Mouse (Mus musculus) midbrain, postnatal 0 days (tissue): ENCODE measurements at regions not wholly inside any gene's neighbourhood (a gene's known extent, or its start where the extent isn't known, plus 50 kb on each side); places are given as distances from the start of the nearest gene placed in this dataset.

Source experiments
- ATAC-seq: fragments of 200-750 bp; cut with Nextera tagmentation; 2 replicates; pipeline ENCODE4 v1.8.0; 2017; ENCODE audit warnings: moderate number of reproducible peaks, mild to moderate bottlenecking, moderate TSS enrichment, moderate library complexity; ENCODE audit not compliant: low FRiP score
- DNase-seq: peaks from one replicate; pipeline ENCODE4 v3.0.0-alpha.2; 2015; ENCODE audit warnings: low spot score
- H3K27ac ChIP-seq: fragments of 300-500 bp; sonication (generic); 2 replicates; pipeline ENCODE4 v1.5.1; 2014; ENCODE audit warnings: low read depth, mild to moderate bottlenecking, low read length, mixed read lengths
- H3K27me3 ChIP-seq: fragments of 300-500 bp; sonication (generic); 2 replicates; pipeline ENCODE4 v1.6.1; 2014; ENCODE audit warnings: low read length, control low read depth, mixed read lengths; ENCODE audit not compliant: insufficient read depth
- H3K36me3 ChIP-seq: fragments of 300-500 bp; sonication (generic); 2 replicates; pipeline ENCODE4 v1.6.1; 2014; ENCODE audit warnings: low read length, control low read depth, mixed read lengths; ENCODE audit not compliant: insufficient read depth
- H3K4me1 ChIP-seq: fragments of 300-500 bp; sonication (generic); 2 replicates; pipeline ENCODE4 v1.6.1; 2014; ENCODE audit warnings: mild to moderate bottlenecking, control low read depth, antibody characterized with exemption, low read length, mixed read lengths; ENCODE audit not compliant: insufficient read depth
- H3K4me2 ChIP-seq: fragments of 300-500 bp; sonication (generic); 2 replicates; pipeline ENCODE4 v1.6.1; 2014; ENCODE audit warnings: low read depth, mild to moderate bottlenecking, low read length, mixed read lengths; ENCODE audit not compliant: poor library complexity, severe bottlenecking
- H3K4me3 ChIP-seq: fragments of 300-500 bp; sonication (generic); 2 replicates; pipeline ENCODE4 v1.5.1; 2014; ENCODE audit warnings: low read depth, mild to moderate bottlenecking, low read length, moderate library complexity
- H3K9ac ChIP-seq: fragments of 300-500 bp; sonication (generic); replicated peaks from 2 replicates; pipeline ENCODE4 v1.6.1; 2014; ENCODE audit warnings: mild to moderate bottlenecking, low read length, moderate library complexity, mixed read lengths; ENCODE audit not compliant: poor library complexity, severe bottlenecking
- H3K9me3 ChIP-seq: fragments of 300-500 bp; sonication (generic); 2 replicates; pipeline ENCODE4 v1.6.1; 2016; ENCODE audit warnings: low read length, control low read depth
- CTCF ChIP-seq: IDR thresholded peaks from 2 replicates; pipeline ENCODE4 v1.5.1; 2016; ENCODE audit warnings: antibody characterized with exemption, mild to moderate bottlenecking
- WGBS: fragments of 180-500 bp; shearing (Covaris S2); extraction: QIAGEN DNeasy Blood & Tissue Kit; methylation state at CpG from one replicate; pipeline ENCODE4 v1.1.7; 2014; 5-methylcytosine and 5-hydroxymethylcytosine counted together

DNA sequence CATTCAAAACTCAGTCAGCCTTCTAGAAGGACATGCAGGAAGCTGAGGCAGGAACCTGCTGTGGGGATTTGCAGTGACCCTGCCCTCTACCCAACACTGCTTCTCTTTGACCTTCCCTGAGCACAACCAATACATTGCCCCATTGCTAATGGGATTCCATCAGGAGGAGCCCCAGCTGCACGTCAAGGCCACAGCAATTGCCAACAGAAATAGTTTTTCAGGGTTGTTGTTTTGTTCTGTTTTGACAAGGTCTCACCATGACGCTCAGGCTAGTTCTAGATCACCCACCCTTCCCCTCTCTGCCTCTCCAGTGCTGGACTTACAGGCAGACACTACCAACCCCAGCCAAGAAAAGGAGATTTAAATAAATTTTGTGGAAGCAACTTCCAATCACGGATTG, 53.2 kb upstream of the Lhfpl2 start:
- DNase-seq (no peak), ATAC-seq (no peak)
- no peaks in the 10 kb centered on the region for H3K4me1 ChIP-seq
- no peaks in the 10 kb centered on the region for H3K27me3 ChIP-seq
- H3K27ac ChIP-seq = no peak overlapping the region
- 76% methylated on average over 3 of the region's 3 CpGs for WGBS
- H3K36me3 ChIP-seq = no peaks in the 10 kb centered on the region
- no peak overlapping the region for H3K9ac ChIP-seq
- H3K4me2 ChIP-seq = no peak overlapping the region
- H3K9me3 ChIP-seq = no peaks in the 10 kb centered on the region
- TF ChIP-seq CTCF = no peak
- H3K4me3 ChIP-seq = no peak overlapping the region

DNA sequence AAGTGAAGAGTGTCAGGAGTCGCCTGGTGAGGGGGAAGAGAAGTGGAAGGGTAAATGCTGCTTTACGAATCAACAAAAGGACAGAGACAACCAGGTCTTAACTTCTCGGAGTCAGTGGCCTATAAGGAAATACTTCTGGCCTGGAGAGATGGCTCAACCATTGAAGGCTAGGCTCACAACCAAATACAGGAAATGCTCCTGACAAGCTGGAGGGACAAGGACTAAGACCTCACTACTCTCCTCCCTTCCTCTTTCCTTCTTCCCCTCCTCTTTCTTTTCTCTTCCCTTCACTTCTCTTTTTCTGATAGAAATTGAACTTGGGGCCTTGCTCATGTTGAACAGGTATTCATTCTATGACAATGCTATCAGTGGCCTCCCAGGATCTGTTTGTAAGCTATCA, 51.7 kb upstream of the Lhfpl2 start:
- WGBS = 89% methylated on average over 3 of the region's 3 CpGs
- DNase-seq = no peak

More for the DNA sequence above, 51.7 kb upstream of the Lhfpl2 start:
- no peak overlapping the region for H3K27ac ChIP-seq
- no peak overlapping the region for H3K4me2 ChIP-seq
- H3K36me3 ChIP-seq = no peaks in the 10 kb centered on the region
- no peak overlapping the region for H3K9ac ChIP-seq
- ATAC-seq = no peak
- TF ChIP-seq CTCF = no peak
- H3K4me1 ChIP-seq = no peaks in the 10 kb centered on the region
- no peaks in the 10 kb centered on the region for H3K9me3 ChIP-seq
- no peak overlapping the region for H3K4me3 ChIP-seq
- H3K27me3 ChIP-seq = no peaks in the 10 kb centered on the region
